Mouse (Mus musculus): ENCODE measurements around the gene Papola. TPM values are rescaled to one million over a fixed set of nuclear protein-coding genes. Genes with fewer than 3 reads are reported as not detected.
A peak's percentile ranks its signal among the peaks of the same experiment; 100 is the strongest.

Gene Papola
- 220 and 242 TPM in 2 replicates for polyA plus RNA-seq (2015; fragmentation: Nextera tagmentation; extraction: Ambion mirVana)

DNA sequence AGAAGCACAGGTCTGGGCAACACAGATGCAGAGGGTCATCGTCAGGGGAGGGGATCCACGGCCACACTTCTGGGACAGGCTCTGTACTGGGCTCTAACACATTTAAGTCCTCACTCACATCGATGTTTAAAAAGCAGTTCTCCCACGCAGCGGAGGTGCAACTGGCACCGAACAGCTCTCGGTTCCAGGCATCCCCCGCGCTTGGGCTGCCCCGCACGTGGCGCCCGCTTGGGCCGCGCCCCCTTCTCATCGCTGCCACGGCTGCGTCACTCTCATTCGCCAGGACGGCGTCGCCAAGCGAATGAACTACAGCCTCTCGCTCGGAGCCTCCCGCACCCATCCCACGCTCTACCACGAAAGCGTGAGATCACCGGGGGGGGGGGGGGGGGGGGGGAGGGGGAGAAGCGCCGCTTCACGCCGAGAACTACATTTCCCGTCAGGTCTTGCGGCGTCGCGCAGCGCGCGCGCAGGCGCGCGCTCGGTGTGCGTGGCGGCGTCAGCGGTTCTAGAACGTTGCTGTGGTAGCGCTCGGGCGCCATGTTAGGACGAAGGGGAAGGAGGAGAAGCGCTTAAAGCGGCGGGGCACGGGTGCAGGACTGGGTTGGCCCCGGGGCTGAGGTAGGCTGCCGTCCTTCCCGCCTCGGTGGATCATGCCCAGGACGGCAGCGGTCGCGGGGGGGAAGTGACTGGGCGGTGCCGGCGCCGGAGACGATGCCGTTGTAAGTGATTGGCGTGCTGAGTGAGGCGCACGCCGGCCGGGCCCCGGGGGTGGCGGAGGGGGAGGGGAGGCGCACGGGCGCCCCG lies at the start of gene Papola:
Papola (plus strand) TSS at position 499 of the 804 bp plus-strand sequence.
- peak; percentile 93 for ATAC-seq (ENCODE audit: low FRiP score, low read depth)

GRCm38 (mm10) chr12:105735226-105735888 lies 49.1 kb upstream of the Papola start:
- no peak for ATAC-seq (ENCODE audit: low FRiP score, low read depth)
- Histone ChIP-seq H3K36me3 (no peaks in the 10 kb centered on the region), H3K4me2 (replicated peaks) (no peak overlapping the region), H3K9me3 (no peaks in the 10 kb centered on the region), H3K27ac (no peak overlapping the region), H3K4me1 (peaks cover 7% of the 10 kb centered on the region; the same call in 1 of the 2 replicates), H3K4me3 (no peak overlapping the region), H3K9ac (no peak overlapping the region), H3K27me3 (no peaks in the 10 kb centered on the region)
- WGBS, result 74% methylated on average over 7 of the region's 7 CpGs

More for the DNA sequence above, at the start of gene Papola:
- Histone ChIP-seq H3K36me3 (0 out of 2 replicates have a peak, but pooled peaks cover 3% of the 10 kb centered on the region), H3K27me3 (no peaks in the 10 kb centered on the region), H3K9me3 (no peaks in the 10 kb centered on the region), H3K4me1 (peaks cover 15% of the 10 kb centered on the region), H3K27ac (peak within 1 kb of the TSS; percentile 97), H3K9ac (peak within 1 kb of the TSS; percentile 95), H3K4me3 (peak within 1 kb of the TSS; percentile 91), H3K4me2 (replicated peaks) (peak within 1 kb of the TSS; percentile 83)
- under 1% methylated on average over 61 of the region's 85 CpGs for WGBS

- H3K36me3 ChIP-seq, result no peaks in the 10 kb centered on the region
- WGBS, result 89% methylated on average over 6 of the region's 6 CpGs
- H3K9ac ChIP-seq, result no peak overlapping the region
- no peaks in the 10 kb centered on the region for H3K9me3 ChIP-seq
- no peak overlapping the region for H3K4me2 ChIP-seq (replicated peaks)
- peaks cover 7% of the 10 kb centered on the region; the same call in 1 of the 2 replicates for H3K4me1 ChIP-seq
- H3K27ac ChIP-seq, result no peak overlapping the region
- no peaks in the 10 kb centered on the region for H3K27me3 ChIP-seq
- ATAC-seq (ENCODE audit: low FRiP score, low read depth), result no peak
- no peak overlapping the region for H3K4me3 ChIP-seq
These were observed 48.6 kb upstream of the Papola start for GRCm38 (mm10) chr12:105735889-105736251.

DNA sequence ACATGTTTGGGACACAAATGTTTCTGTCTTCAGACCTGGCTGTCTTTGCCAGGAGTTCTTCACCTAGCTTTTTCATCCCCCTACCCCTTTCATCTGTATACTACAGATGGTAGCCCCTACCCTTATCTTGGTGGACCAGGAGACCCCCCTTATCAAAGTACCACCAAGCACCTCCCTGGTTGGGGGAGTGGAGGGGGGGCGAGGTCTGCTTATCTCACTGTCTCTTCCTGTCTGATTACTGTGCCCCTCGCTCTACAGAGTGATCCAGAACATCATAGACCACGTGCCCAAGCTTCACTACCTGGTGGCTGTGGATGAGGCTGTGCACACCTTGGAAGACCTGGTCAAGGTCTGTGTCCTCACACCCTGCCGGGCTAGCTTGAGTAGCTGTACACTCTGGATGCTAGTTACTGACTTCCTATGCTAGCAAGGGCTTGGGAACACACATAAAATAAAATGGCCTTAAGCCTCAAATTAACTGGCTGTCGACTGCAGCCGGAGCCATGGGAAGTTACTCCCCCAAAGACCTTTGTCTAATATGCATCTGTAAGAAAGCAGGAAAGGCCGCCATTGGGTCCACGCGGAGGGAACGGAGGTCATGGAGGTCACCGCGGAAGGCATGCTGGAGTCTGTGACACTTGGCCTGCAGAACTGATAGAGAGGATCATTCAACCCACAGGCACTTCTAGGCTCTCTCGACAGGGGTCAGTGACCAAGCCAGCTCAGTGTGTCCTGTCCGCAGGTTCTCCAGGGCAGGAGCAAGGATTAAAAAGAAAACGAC lies 46.0 kb upstream of the Papola start:
- no peak overlapping the region for H3K4me3 ChIP-seq
- H3K27ac ChIP-seq, result no peak overlapping the region
- no peak overlapping the region for H3K4me2 ChIP-seq (replicated peaks)
- H3K9ac ChIP-seq, result no peak overlapping the region
- no peaks in the 10 kb centered on the region for H3K27me3 ChIP-seq
- peaks cover 7% of the 10 kb centered on the region; the same call in 1 of the 2 replicates for H3K4me1 ChIP-seq
- 60% methylated on average over 15 of the region's 15 CpGs for WGBS
- no peaks in the 10 kb centered on the region for H3K36me3 ChIP-seq
- H3K9me3 ChIP-seq, result no peaks in the 10 kb centered on the region
- no peak for ATAC-seq (ENCODE audit: low FRiP score, low read depth)

DNA sequence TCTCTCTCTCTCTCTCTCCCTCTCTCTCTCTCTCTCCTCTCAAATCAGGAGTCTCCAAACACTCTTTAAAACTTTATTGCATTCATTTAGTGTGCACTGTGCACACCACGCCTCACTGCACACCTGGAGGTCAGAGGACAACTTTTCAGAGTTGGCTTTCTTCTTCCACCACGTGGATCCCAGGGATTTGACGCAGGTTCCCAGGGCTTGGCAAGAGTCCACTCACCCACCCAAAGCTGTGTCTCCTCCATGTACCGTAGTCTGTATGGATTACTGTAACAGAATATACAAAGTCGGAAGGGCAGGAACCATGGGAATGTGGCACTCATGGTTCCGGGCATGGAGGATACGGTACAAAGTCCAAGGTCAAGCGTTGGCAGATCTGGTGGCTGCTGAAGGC lies 44.8 kb upstream of the Papola start:
- 68% methylated on average over 8 of the region's 8 CpGs for WGBS
- no peak overlapping the region for H3K4me3 ChIP-seq
- H3K4me1 ChIP-seq, result peaks cover 7% of the 10 kb centered on the region; the same call in 1 of the 2 replicates
- no peaks in the 10 kb centered on the region for H3K36me3 ChIP-seq
- ATAC-seq (ENCODE audit: low FRiP score, low read depth), result no peak
- H3K4me2 ChIP-seq (replicated peaks), result no peak overlapping the region
- no peak overlapping the region for H3K9ac ChIP-seq
- H3K27ac ChIP-seq, result no peak overlapping the region
- H3K9me3 ChIP-seq, result no peaks in the 10 kb centered on the region
- H3K27me3 ChIP-seq, result no peaks in the 10 kb centered on the region

GRCm38 (mm10) chr12:105748114-105748513 lies 36.4 kb upstream of the Papola start:
- H3K4me2 ChIP-seq (replicated peaks), result no peak overlapping the region
- H3K4me1 ChIP-seq, result no peaks in the 10 kb centered on the region
- 79% methylated on average over 5 of the region's 5 CpGs for WGBS
- no peaks in the 10 kb centered on the region for H3K27me3 ChIP-seq
- no peak overlapping the region for H3K27ac ChIP-seq
- no peaks in the 10 kb centered on the region for H3K36me3 ChIP-seq
- H3K9me3 ChIP-seq, result no peaks in the 10 kb centered on the region
- no peak for ATAC-seq (ENCODE audit: low FRiP score, low read depth)
- H3K4me3 ChIP-seq, result no peak overlapping the region
- no peak overlapping the region for H3K9ac ChIP-seq

- no peak overlapping the region for H3K9ac ChIP-seq
These were observed 30.7 kb upstream of the Papola start for GRCm38 (mm10) chr12:105753813-105754212.

GRCm38 (mm10) chr12:105757816-105758497 lies 26.5 kb upstream of the Papola start:
- no peak for ATAC-seq (ENCODE audit: low FRiP score, low read depth)
- no peaks in the 10 kb centered on the region for H3K36me3 ChIP-seq
- H3K4me2 ChIP-seq (replicated peaks), result no peak overlapping the region
- no peak overlapping the region for H3K27ac ChIP-seq
- H3K4me3 ChIP-seq, result no peak overlapping the region
- 0 out of 2 replicates have a peak, but pooled peaks cover 3% of the 10 kb centered on the region for H3K4me1 ChIP-seq
- no peaks in the 10 kb centered on the region for H3K9me3 ChIP-seq
- H3K9ac ChIP-seq, result no peak overlapping the region
- no peaks in the 10 kb centered on the region for H3K27me3 ChIP-seq
- 49% methylated on average over 15 of the region's 15 CpGs for WGBS

More at GRCm38 (mm10) chr12:105753813-105754212, 30.7 kb upstream of the Papola start:
- no peak for ATAC-seq (ENCODE audit: low FRiP score, low read depth)
- H3K36me3 ChIP-seq, result no peaks in the 10 kb centered on the region
- H3K4me2 ChIP-seq (replicated peaks), result no peak overlapping the region
- no peaks in the 10 kb centered on the region for H3K9me3 ChIP-seq
- no peak overlapping the region for H3K27ac ChIP-seq
- 84% methylated on average over 10 of the region's 10 CpGs for WGBS
- no peaks in the 10 kb centered on the region for H3K4me1 ChIP-seq
- H3K27me3 ChIP-seq, result no peaks in the 10 kb centered on the region
- no peak overlapping the region for H3K4me3 ChIP-seq

DNA sequence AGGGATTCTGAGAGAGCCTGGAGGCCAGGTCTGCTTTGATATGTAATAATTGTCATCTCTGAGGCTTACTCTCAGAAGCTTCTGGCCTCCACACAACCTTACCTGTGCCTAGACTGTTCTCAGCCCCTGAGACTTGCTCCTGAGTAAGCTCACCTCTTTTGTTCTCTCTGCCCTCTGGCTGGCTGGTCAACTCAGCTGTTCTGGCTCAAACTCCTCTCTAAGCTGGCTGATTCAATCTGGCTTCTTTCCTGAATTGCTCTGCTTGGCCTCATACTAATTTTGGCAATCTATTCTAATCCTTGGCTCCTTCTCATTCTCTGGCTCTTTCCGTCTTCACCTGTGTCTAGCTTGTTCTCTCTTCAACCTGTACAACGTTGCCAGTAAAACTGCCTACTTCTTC lies 25.6 kb upstream of the Papola start:
- ATAC-seq (ENCODE audit: low FRiP score, low read depth), result no peak
- Histone ChIP-seq H3K9me3 (no peaks in the 10 kb centered on the region), H3K36me3 (no peaks in the 10 kb centered on the region), H3K27me3 (no peaks in the 10 kb centered on the region), H3K4me1 (0 out of 2 replicates have a peak, but pooled peaks cover 3% of the 10 kb centered on the region), H3K4me3 (no peak overlapping the region), H3K9ac (no peak overlapping the region), H3K4me2 (replicated peaks) (no peak overlapping the region), H3K27ac (no peak overlapping the region)
- WGBS, result 90% methylated on average over 2 of the region's 2 CpGs

DNA sequence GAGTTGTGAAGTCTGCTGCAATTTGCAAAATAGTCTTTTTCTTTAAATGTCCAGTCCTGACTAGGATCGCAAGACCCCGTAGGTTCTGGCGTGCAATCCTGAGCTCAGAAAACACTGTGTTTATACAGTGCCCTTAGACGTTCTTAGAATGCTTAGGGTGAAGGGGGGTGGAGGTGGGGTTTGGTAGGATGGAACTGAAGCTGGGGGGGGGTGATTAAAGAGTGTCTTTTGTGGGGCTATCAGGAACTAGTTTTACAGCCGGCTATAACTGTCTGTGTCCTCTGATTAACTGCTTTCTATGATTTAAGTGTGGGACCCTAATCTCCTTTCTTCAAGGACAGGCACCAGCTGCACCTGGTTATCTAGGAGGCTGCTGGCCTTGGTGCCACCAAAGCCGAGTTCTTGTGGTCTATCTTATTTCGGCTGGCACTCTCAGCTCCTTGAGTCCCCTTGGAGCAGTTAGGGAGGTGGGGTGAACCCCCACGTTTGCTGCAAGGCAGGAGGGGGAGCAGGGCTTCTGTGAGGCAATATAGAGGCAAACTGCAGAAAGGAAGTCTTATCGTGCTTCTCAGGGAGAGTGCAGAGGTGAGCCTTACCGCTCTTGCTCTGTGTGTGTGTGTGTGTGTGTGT lies 24.5 kb upstream of the Papola start:
- WGBS, result 19% methylated on average over 10 of the region's 10 CpGs
- H3K9ac ChIP-seq, result no peak overlapping the region
- no peaks in the 10 kb centered on the region for H3K27me3 ChIP-seq
- H3K4me2 ChIP-seq (replicated peaks), result no peak overlapping the region
- no peaks in the 10 kb centered on the region for H3K9me3 ChIP-seq
- H3K27ac ChIP-seq, result no peak overlapping the region
- no peak overlapping the region for H3K4me3 ChIP-seq
- ATAC-seq (ENCODE audit: low FRiP score, low read depth), result no peak
- H3K4me1 ChIP-seq, result 0 out of 2 replicates have a peak, but pooled peaks cover 3% of the 10 kb centered on the region
- H3K36me3 ChIP-seq, result no peaks in the 10 kb centered on the region

DNA sequence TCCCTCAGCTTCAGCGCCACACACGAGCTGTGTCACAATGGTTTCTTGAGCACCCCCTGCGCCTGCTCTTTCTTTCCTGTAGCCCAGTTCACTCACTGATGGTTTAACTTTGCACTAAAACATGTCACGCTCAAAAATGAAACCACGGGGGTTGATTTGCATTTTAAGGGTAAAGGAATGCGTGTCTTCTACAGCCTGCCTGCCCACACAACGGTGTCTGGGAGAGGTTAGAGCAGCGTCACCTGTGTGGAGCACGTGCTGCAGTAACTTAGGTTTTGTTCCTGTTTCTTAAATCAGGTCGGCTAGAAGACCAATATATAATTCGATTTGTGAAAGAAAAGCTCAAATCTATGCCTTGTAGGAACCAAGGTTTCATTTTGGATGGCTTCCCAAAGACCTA lies 23.3 kb upstream of the Papola start:
- WGBS, result 78% methylated on average over 11 of the region's 11 CpGs
- no peaks in the 10 kb centered on the region for H3K36me3 ChIP-seq
- H3K27me3 ChIP-seq, result no peaks in the 10 kb centered on the region
- H3K4me1 ChIP-seq, result 0 out of 2 replicates have a peak, but pooled peaks cover 3% of the 10 kb centered on the region
- no peak overlapping the region for H3K27ac ChIP-seq
- no peak overlapping the region for H3K4me3 ChIP-seq
- no peaks in the 10 kb centered on the region for H3K9me3 ChIP-seq
- no peak overlapping the region for H3K4me2 ChIP-seq (replicated peaks)
- H3K9ac ChIP-seq, result no peak overlapping the region
- no peak for ATAC-seq (ENCODE audit: low FRiP score, low read depth)
